Mouse (Mus musculus) bone marrow, adult 2 months (tissue): ENCODE measurements around the gene Maml3.

Experiments
- CTCF ChIP-seq: fragments of 200-500 bp; IDR thresholded peaks from 2 replicates; pipeline ENCODE4 v1.5.1; 2011; ENCODE audit warnings: low read length, control low read depth; ENCODE audit not compliant: control insufficient read depth, insufficient read depth
- POLR2A ChIP-seq: fragments of 200-500 bp; IDR thresholded peaks from 2 replicates; pipeline ENCODE4 v1.6.1; 2011; ENCODE audit warnings: low read depth, mild to moderate bottlenecking, control low read depth, low read length, borderline replicate concordance; ENCODE audit not compliant: control insufficient read depth

- TF ChIP-seq POLR2A = no peak
- no peak for TF ChIP-seq CTCF
These were observed 165.0 kb downstream of the Maml3 start for GRCm38 (mm10) chr3:51939864-51940263.
